In genomic region chr9:56359261-56359660, GRCm38 (mm10) we compare ENCODE assay signal across 25 mouse cellular contexts.
"Had no signal": no experiment of that assay in that cellular context is flagged by ENCODE, and none has a peak within 500 bp of the region (broad histone marks: within the 10 kb centered on the region; RNA-seq: fewer than 3 reads in every experiment).

No protein-coding gene starts in this region.

- H3K27me3 ChIP-seq: heart, embryonic 12.5 days; hindbrain, embryonic 13.5 days; hindbrain, embryonic 15.5 days; kidney, embryonic 15.5 days; limb, embryonic 13.5 days; limb, embryonic 15.5 days; liver, embryonic 12.5 days had no signal

- H3K9me3 ChIP-seq: heart, embryonic 10.5 days; heart, embryonic 12.5 days; hindbrain, embryonic 13.5 days; hindbrain, embryonic 15.5 days; kidney, embryonic 15.5 days; limb, embryonic 13.5 days; limb, embryonic 15.5 days; liver, embryonic 12.5 days had no signal

- H3K27ac ChIP-seq: gastrocnemius, adult 2 months; heart, embryonic 10.5 days; hindbrain, embryonic 13.5 days; hindbrain, embryonic 15.5 days; hindbrain, postnatal 0 days; kidney, embryonic 15.5 days; kidney, postnatal 0 days; limb, embryonic 13.5 days; limb, embryonic 15.5 days; liver, embryonic 12.5 days; liver, embryonic 14.5 days had no signal

- ATAC-seq: hindbrain, postnatal 0 days; intestine, embryonic 16.5 days; liver, embryonic 12.5 days had no signal

- H3K4me2 ChIP-seq: heart, embryonic 12.5 days; hindbrain, embryonic 13.5 days; hindbrain, embryonic 15.5 days; kidney, embryonic 15.5 days; limb, embryonic 13.5 days; limb, embryonic 15.5 days; liver, embryonic 12.5 days had no signal

- H3K9ac ChIP-seq: heart, embryonic 12.5 days; hindbrain, embryonic 13.5 days; hindbrain, embryonic 15.5 days; kidney, embryonic 15.5 days; limb, embryonic 13.5 days; limb, embryonic 15.5 days; liver, embryonic 12.5 days; liver, embryonic 14.5 days had no signal

- H3K36me3 ChIP-seq: hindbrain, embryonic 13.5 days; hindbrain, embryonic 15.5 days; kidney, embryonic 15.5 days; limb, embryonic 13.5 days; limb, embryonic 15.5 days; liver, embryonic 12.5 days had no signal

- DNase-seq: gastrocnemius, adult 2 months; gastrocnemius, postnatal 10 days; gastrocnemius, postnatal 25 days; heart, adult 18-20 months; heart, postnatal 10 days; kidney, adult 11 months; kidney, adult 2 months; kidney, adult 9 months; kidney, postnatal 14 days; kidney, postnatal 36 days; layer of hippocampus, adult 9-11 months; layer of hippocampus, postnatal 36 days; left cerebral cortex, postnatal 4 days had no signal

- H3K4me3 ChIP-seq: gastrocnemius, adult 2 months; heart, embryonic 10.5 days; heart, embryonic 12.5 days; hindbrain, embryonic 13.5 days; hindbrain, embryonic 15.5 days; kidney, embryonic 15.5 days; limb, embryonic 13.5 days; limb, embryonic 15.5 days; liver, embryonic 12.5 days had no signal

- H3K4me1 ChIP-seq: hindbrain, embryonic 15.5 days; limb, embryonic 15.5 days had no signal
